Mouse (Mus musculus) heart, postnatal 0 days (tissue): ENCODE results near the gene Shroom3.

Source experiments
- CTCF ChIP-seq: IDR thresholded peaks from 2 replicates; pipeline ENCODE4 v1.5.1; 2016; ENCODE audit warnings: antibody characterized with exemption, control low read depth, low read depth
- EP300 ChIP-seq: IDR thresholded peaks from 2 replicates; pipeline ENCODE4 v1.6.1; 2016; ENCODE audit warnings: antibody characterized with exemption, low read depth

GRCm38 (mm10) chr5:92880893-92881292 is 197.7 kb downstream of the Shroom3 start:
- TF ChIP-seq EP300, result no peak
- TF ChIP-seq CTCF, result no peak
